Mouse (Mus musculus) forebrain, embryonic 15.5 days (tissue): ENCODE results near the gene Tpm1. TPM values are rescaled to one million over a fixed set of nuclear protein-coding genes. Genes with fewer than 3 reads are reported as not detected.
A peak's percentile ranks its signal among the peaks of the same experiment; 100 is the strongest.

Source experiments
- ATAC-seq: fragments of 200-750 bp; cut with Nextera tagmentation; replicated peaks from 2 replicates; pipeline ENCODE4 v1.8.0; 2017; ENCODE audit warnings: mild to moderate bottlenecking, moderate TSS enrichment, moderate library complexity
- H3K27ac ChIP-seq: fragments of 300-500 bp; sonication (generic); replicated peaks from 2 replicates; pipeline ENCODE4 v1.5.1; 2015; ENCODE audit warnings: mild to moderate bottlenecking, inconsistent platforms
- H3K27me3 ChIP-seq: fragments of 300-500 bp; sonication (generic); 2 replicates; pipeline ENCODE4 v1.6.1; 2015; ENCODE audit warnings: inconsistent platforms
- H3K36me3 ChIP-seq: fragments of 300-500 bp; sonication (generic); 2 replicates; pipeline ENCODE4 v1.6.1; 2015; ENCODE audit warnings: mild to moderate bottlenecking, inconsistent platforms
- H3K4me1 ChIP-seq: fragments of 300-500 bp; sonication (generic); 2 replicates; pipeline ENCODE4 v1.6.1; 2015; ENCODE audit warnings: inconsistent platforms
- H3K4me2 ChIP-seq: fragments of 300-500 bp; sonication (generic); replicated peaks from 2 replicates; pipeline ENCODE4 v1.6.1; 2015; ENCODE audit warnings: mild to moderate bottlenecking, inconsistent platforms
- H3K4me3 ChIP-seq: fragments of 300-500 bp; sonication (generic); 2 replicates; pipeline ENCODE4 v1.5.1; 2015; ENCODE audit warnings: mild to moderate bottlenecking, inconsistent platforms
- H3K9ac ChIP-seq: fragments of 300-500 bp; sonication (generic); replicated peaks from 2 replicates; pipeline ENCODE4 v1.6.1; 2015; ENCODE audit warnings: mild to moderate bottlenecking, inconsistent platforms
- H3K9me3 ChIP-seq: fragments of 300-500 bp; sonication (generic); 2 replicates; pipeline ENCODE4 v1.6.1; 2016; ENCODE audit warnings: inconsistent platforms
- WGBS: fragments of 180-500 bp; shearing (Covaris S2); methylation state at CpG from one replicate; pipeline ENCODE4 v1.1.7; 2015; ENCODE audit warnings: mixed read lengths; 5-methylcytosine and 5-hydroxymethylcytosine counted together
- polyA plus RNA-seq: library from polyadenylated mRNA; unstranded; fragments of >200 nt; fragmentation: Nextera tagmentation; extraction: Ambion mirVana; gene quantifications from 2 replicates; pipeline ENCODE4 v1.2.1, GENCODE M21; 2015

Gene Tpm1
- polyA plus RNA-seq, 1 experiment from 2014 or later: 118 TPM

DNA sequence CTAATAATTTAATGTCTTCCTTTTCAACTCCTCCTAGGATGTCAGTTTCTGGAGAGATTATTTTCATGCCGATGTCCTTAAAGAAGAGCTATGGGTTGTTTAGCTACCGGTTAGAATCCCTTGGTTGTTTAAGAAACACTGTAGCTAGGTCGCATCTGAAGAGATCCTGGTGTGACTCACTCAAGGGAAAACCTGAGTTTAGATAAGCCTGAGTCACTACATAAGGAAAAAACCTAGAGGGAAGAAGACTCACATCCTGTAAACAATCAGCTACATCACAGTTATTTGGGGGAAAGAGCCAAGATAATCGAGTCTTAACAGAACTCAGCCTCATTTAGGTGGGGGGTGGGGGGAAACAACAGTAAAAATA is 3.9 kb downstream of the Tpm1 start:
- no peak overlapping the region for H3K4me3 ChIP-seq
- no peak overlapping the region for H3K27ac ChIP-seq
- no peak overlapping the region for H3K9ac ChIP-seq
- peaks cover 30% of the 10 kb centered on the region for H3K27me3 ChIP-seq
- no peak for ATAC-seq
- no peaks in the 10 kb centered on the region for H3K9me3 ChIP-seq
- peaks cover 64% of the 10 kb centered on the region for H3K4me1 ChIP-seq
- 33% methylated on average over 4 of the region's 4 CpGs for WGBS
- no peak overlapping the region for H3K4me2 ChIP-seq
- H3K36me3 ChIP-seq: no peaks in the 10 kb centered on the region

DNA sequence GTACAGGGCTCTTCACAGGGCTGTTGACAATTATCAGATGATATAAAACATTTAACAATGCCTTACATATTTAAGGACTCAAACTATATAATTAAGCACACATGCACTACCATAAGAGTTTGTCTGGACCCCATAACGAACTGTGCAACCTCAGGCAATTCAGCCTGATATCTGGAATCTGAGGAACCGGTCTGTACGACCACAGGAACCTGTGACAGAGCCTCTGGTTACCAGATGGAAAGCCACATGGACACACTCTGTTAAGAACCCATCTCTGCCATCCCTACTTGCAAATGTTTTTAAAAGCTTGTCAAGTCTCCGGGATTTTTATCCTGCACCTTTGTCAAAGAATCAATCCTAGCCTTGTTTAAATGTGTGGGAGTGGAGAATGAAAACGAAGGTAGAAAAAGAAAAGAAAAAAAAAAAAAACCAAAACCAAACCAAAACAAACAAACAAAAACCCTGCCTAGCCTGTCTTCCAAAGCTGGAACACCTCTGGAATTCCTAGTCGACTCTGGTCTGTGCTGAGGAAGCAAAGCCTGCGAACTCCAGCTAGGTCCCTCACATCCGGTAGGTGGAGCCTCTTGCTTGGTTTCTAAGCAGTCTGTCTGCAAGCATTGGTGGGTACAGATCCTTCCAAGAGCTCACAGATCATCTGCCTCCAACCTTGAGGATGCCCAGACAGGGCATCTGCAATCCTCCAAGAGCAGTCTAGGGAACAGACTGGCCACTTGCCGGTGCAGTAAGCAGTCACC is 4.5 kb downstream of the Tpm1 start:
- no peak overlapping the region for H3K4me2 ChIP-seq
- peaks cover 27% of the 10 kb centered on the region for H3K27me3 ChIP-seq
- ATAC-seq: no peak
- no peak overlapping the region for H3K27ac ChIP-seq
- WGBS: 31% methylated on average over 9 of the region's 9 CpGs
- H3K4me3 ChIP-seq: no peak overlapping the region
- H3K9me3 ChIP-seq: no peaks in the 10 kb centered on the region
- peaks cover 69% of the 10 kb centered on the region for H3K4me1 ChIP-seq
- no peak overlapping the region for H3K9ac ChIP-seq
- no peaks in the 10 kb centered on the region for H3K36me3 ChIP-seq

DNA sequence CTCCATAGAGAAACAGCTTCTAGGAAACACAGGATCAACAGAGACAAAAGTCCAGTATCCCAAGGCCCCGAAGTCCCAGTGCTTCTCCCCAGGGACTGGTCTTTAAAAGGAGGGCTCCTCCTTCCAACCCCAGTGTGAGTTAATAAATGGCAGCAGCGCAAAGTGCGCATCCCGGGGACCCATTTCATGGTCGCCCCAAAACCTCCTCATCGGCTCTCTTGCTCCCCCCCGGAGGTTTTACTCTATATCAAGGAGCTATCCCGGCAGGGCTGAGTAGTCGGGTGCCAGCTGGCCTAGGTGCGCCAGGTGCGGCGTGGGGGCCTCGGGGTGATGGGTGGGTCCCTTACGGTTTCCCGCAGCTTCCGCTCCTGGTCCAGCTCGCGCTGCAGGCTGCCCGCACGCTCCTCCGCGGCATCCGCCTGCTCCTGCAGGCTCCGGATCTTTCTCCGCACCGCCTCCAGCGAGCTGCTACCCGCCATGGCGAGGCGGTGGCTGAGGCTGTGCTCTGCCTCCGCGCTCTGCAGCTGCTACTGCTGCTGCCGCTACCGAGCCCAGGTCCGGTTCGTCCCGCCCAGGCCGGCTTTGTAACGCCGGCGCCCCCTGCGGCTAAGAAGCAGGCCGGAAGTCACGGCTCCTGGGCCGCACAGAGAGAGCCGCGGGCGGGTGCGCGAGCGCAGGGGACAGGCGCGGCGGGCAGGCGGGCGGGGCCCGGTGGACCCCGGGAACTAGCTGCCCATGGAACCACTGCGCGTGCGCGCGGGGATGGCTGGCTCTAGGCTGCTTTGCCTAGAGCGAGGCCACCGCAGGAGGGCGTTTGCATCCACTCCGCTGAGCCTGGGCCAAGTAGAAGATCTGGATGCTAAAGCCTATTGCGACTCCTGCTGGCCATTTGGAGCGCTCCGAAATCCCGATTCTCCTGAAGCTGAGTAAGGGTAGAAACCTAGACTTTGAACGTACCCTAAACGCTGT is 5.7 kb downstream of the Tpm1 start:
- peak overlapping the region; percentile 91 for H3K9ac ChIP-seq
- peaks cover 16% of the 10 kb centered on the region for H3K27me3 ChIP-seq
- H3K4me2 ChIP-seq: peak overlapping the region; percentile 58
- peaks cover 61% of the 10 kb centered on the region for H3K4me1 ChIP-seq
- H3K4me3 ChIP-seq: peak overlapping the region; percentile 61
- WGBS: under 1% methylated on average over 73 of the region's 73 CpGs
- H3K36me3 ChIP-seq: no peaks in the 10 kb centered on the region
- no peaks in the 10 kb centered on the region for H3K9me3 ChIP-seq
- peak overlapping the region; percentile 96 for H3K27ac ChIP-seq
- peak; percentile 97 for ATAC-seq

DNA sequence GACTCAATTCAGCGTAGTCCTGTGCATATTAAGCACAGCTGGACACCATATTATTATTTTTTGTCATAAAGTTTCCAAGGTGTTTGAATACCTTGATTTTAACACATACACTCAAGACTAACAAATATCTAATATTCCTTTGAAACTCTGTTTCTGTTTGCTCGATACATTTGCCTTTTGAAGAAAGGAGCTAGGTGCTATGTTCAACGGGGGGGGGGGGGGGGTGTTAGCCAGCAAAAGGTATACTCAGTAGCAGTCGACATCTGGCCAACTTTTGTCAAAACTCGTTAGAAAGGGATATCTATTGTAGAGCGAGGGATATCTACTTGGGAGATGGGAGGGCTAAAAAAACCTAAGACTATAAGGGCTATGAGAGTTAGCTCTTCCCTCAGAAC is 6.4 kb downstream of the Tpm1 start:
- no peaks in the 10 kb centered on the region for H3K36me3 ChIP-seq
- H3K27ac ChIP-seq: peak overlapping the region; percentile 96
- H3K4me2 ChIP-seq: peak overlapping the region; percentile 58
- peaks cover 11% of the 10 kb centered on the region for H3K27me3 ChIP-seq
- H3K4me3 ChIP-seq: peak overlapping the region; percentile 61
- no peak for ATAC-seq
- H3K4me1 ChIP-seq: peaks cover 54% of the 10 kb centered on the region
- no peaks in the 10 kb centered on the region for H3K9me3 ChIP-seq
- peak overlapping the region; percentile 91 for H3K9ac ChIP-seq
- 20% methylated on average over 6 of the region's 6 CpGs for WGBS

DNA sequence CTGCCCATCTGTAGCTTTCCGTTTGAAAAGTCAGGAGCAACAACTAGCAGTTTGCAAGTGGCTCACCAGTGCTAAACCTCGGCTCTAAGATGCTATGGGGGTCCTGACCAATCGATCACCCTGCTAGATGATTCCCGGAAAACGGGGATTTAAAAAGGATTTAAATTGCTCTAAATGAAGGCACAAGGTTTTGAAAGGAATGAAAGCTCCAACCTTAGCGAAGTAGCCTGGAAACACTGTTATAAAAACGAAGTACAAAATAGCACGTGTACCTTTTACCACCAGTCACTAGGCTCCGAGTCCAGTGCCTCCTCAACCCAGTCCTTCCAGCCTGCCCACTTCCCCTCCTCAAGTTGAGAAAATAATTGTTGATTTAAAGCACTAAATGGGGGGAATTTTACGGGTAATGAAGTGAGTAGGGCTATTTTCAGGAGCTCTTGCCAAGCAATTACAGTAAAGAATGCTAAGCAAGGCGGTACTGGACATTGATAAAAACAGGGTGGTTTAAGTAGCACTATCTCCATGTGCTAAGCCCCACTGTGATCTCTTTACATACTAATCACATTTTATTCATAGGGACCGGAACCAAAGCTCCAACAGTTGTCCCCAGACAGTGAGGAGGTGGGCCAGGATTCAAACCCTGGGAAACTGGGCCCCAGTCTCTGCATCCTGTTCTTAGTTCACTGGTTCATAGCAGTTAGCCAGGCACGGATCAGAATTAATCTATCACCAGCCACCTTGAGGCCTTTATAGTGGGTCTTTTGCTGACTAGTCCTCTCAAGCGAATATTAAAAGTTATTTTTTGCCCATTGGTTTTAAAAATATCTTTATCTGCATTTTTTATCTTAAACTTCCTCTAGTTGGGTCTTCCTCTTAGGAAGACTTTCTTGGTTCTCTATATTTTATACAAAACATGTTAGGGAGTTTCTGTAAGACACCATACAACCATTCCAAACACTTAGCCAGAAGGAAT is 7.1 kb downstream of the Tpm1 start:
- H3K4me1 ChIP-seq: peaks cover 47% of the 10 kb centered on the region
- WGBS: 33% methylated on average over 14 of the region's 14 CpGs
- no peaks in the 10 kb centered on the region for H3K36me3 ChIP-seq
- no peak overlapping the region for H3K27ac ChIP-seq
- H3K4me2 ChIP-seq: peak overlapping the region; percentile 58
- ATAC-seq: no peak
- H3K4me3 ChIP-seq: peak overlapping the region; percentile 61
- H3K9ac ChIP-seq: peak overlapping the region; percentile 14; the same call in 1 of the 2 replicates
- no peaks in the 10 kb centered on the region for H3K9me3 ChIP-seq
- H3K27me3 ChIP-seq: peaks cover 6% of the 10 kb centered on the region; the same call in 1 of the 2 replicates

DNA sequence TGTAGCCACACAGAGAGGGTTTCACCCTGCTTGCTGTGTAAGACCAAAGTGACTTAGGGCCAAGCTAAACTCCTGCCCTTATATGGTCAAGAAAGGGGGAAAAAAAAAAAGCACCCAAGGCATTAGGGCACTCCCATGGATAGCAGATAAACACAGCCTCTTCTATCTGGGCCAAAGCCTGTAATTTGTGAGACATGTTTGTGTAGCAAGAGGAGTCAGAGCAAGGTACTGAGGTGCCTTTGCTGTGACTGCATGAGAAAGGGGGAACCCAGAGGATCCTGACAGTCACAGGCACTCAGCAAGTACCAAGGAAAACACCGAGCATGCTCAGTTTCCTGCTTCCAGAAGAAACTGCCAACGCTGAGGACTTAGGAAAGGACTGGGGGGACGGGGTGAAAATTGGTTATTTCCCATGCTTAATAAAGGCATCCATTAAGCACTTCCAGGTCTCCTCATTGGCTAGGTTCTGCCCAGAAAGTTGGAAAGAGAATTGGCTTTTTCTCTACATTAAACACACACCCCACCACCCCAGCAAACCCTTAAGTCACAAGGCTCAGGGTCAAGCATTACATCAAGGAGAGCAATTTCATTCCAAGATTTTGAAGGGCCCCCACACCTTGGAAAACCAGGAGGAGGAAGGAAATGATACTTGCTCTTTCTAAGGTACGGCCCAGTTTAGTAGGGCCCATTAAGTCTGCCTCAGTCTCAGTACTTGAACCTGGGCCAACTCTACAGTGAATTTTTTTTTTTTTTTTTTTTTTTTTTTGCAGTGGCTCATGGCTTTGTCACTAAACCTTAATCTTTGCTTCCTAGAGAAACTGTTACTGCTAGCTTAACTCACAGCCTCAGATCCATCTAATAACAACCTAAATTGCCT is 8.0 kb downstream of the Tpm1 start:
- H3K36me3 ChIP-seq: no peaks in the 10 kb centered on the region
- peak overlapping the region; percentile 58 for H3K4me2 ChIP-seq
- no peak overlapping the region for H3K27ac ChIP-seq
- H3K4me1 ChIP-seq: peaks cover 47% of the 10 kb centered on the region
- no peaks in the 10 kb centered on the region for H3K9me3 ChIP-seq
- ATAC-seq: no peak
- WGBS: 48% methylated on average over 4 of the region's 4 CpGs
- H3K4me3 ChIP-seq: peak overlapping the region; percentile 61; the same call in 1 of the 2 replicates
- H3K9ac ChIP-seq: no peak overlapping the region
- H3K27me3 ChIP-seq: no peaks in the 10 kb centered on the region; the same call in 1 of the 2 replicates

DNA sequence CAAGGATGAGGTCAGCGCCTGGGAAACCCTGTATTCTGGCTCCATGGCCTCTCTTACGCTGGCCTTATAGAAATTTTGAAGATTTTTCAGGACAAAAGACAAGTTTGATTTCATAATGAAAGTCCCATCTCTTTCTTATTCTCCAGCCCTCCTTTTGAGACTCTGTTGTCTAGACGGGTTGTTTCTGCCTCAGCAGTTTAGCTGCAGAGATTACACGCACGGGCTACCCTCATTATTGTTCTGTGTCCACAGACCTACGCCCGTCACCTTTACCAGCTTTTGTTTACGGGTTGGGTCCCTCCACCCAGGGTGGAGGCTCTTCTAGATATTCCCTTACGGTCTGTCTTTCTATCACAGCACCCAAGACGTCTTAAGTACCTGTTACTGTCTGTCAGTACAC is 9.3 kb downstream of the Tpm1 start:
- no peak overlapping the region for H3K27ac ChIP-seq
- WGBS: 36% methylated on average over 10 of the region's 10 CpGs
- no peak for ATAC-seq
- H3K4me1 ChIP-seq: peaks cover 49% of the 10 kb centered on the region
- H3K9ac ChIP-seq: no peak overlapping the region
- no peak overlapping the region for H3K4me3 ChIP-seq
- H3K4me2 ChIP-seq: no peak overlapping the region
- no peaks in the 10 kb centered on the region for H3K9me3 ChIP-seq
- peaks cover 12% of the 10 kb centered on the region for H3K36me3 ChIP-seq
- no peaks in the 10 kb centered on the region for H3K27me3 ChIP-seq

DNA sequence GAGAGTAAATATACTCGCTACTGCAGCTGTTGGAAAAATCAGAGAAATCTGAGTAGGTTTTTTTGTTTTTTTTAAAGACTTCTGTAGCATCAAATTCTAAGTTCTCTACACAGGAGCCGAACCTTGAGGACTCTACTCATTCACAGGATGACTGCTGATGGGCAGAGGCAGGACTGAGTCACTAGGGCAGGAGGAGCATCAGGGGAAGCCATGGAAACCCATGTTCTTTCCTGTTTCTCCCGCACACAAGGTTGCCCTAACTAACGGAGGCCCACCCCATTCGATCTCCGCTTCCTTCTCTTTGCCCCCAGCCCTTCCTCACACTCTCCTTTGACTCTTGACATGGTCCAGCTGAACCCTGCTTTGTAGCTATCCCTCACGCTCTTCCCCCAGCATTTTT is 10.5 kb downstream of the Tpm1 start:
- Histone ChIP-seq H3K4me3 (no peak overlapping the region), H3K4me1 (peaks cover 44% of the 10 kb centered on the region), H3K27me3 (no peaks in the 10 kb centered on the region), H3K4me2 (no peak overlapping the region), H3K9me3 (no peaks in the 10 kb centered on the region), H3K36me3 (peaks cover 23% of the 10 kb centered on the region), H3K27ac (no peak overlapping the region), H3K9ac (no peak overlapping the region)
- 96% methylated on average over 7 of the region's 7 CpGs for WGBS
- ATAC-seq: no peak

DNA sequence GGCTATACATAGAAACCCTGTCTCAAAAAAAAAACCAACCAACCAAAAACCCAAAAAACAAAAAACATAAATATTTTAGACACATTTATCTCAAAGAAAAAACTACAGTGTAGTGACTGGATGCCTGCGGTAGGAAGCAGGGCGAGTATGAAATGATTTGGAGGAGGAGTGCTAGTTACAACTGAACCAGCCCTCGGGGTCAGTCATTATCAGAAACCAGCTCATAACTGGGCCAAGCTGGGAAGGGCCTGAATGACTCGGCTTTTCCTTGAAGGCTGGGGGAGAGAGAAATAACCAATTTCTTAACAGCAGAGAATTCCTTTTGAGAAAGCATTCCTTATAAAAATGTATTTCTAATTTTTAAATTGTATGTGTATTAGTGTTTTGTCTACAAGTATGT is 11.5 kb downstream of the Tpm1 start:
- no peak overlapping the region for H3K4me3 ChIP-seq
- H3K4me2 ChIP-seq: no peak overlapping the region
- H3K27ac ChIP-seq: no peak overlapping the region
- no peaks in the 10 kb centered on the region for H3K27me3 ChIP-seq
- H3K36me3 ChIP-seq: peaks cover 34% of the 10 kb centered on the region
- no peak overlapping the region for H3K9ac ChIP-seq
- 98% methylated on average over 4 of the region's 4 CpGs for WGBS
- peaks cover 39% of the 10 kb centered on the region for H3K4me1 ChIP-seq
- H3K9me3 ChIP-seq: no peaks in the 10 kb centered on the region
- ATAC-seq: no peak

DNA sequence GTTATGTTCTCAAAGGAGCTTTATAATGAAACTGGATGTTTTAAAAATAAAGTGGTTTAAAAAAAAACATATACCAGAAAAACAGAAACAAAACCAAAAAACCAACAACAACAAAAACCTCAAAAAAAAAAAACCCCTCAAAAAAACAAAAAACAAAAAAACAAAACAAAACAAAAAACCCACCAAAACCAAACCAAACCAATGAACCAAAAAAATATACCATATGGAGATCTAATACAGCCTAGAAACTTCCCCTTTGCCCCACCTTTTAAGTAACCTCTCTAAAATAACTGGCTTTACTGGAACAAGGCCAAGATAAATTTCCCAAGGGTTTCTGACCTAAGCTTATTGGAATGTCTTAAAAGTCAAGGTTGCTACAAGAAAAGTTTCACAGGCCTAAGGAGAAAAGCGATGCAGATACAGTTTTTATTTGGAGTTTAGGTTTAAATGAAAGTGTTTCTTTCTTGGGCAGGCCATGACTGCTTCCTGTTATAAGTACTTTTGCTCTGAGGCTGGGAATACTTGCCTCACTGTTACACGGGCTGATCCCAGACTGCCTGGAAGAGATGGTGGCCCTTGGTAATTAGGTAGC is 12.6 kb downstream of the Tpm1 start:
- H3K9me3 ChIP-seq: no peaks in the 10 kb centered on the region
- no peak overlapping the region for H3K4me2 ChIP-seq
- H3K27me3 ChIP-seq: no peaks in the 10 kb centered on the region
- H3K4me3 ChIP-seq: no peak overlapping the region
- no peak for ATAC-seq
- H3K9ac ChIP-seq: no peak overlapping the region
- WGBS: 74% methylated on average over 2 of the region's 2 CpGs
- peaks cover 29% of the 10 kb centered on the region for H3K4me1 ChIP-seq
- peaks cover 44% of the 10 kb centered on the region for H3K36me3 ChIP-seq
- no peak overlapping the region for H3K27ac ChIP-seq
